Mouse (Mus musculus) heart, embryonic 14.5 days (tissue): ENCODE results near the gene Dnaaf3. TPM values are rescaled to one million over a fixed set of nuclear protein-coding genes. Genes with fewer than 3 reads are reported as not detected.
"Not testable (repeated sequence)": the region's sequence is repeated elsewhere in the genome, so short reads cannot be mapped to it uniquely, and the experiment has no call there.

Experiments
- ATAC-seq: fragments of 200-750 bp; cut with Nextera tagmentation; 2 replicates; pipeline ENCODE4 v1.8.0; 2017; ENCODE audit warnings: low read depth, moderate TSS enrichment; ENCODE audit not compliant: insufficient number of reproducible peaks, insufficient read depth, low FRiP score
- H3K27ac ChIP-seq, 2 experiments: fragments of 200-500 bp in 1 of 2; fragments of 300-500 bp in 1 of 2; sonication (generic) in 1 of 2; replicated peaks in 1 of 2; 2 replicates each; pipeline ENCODE4 v1.5.1; 2012 to 2014; ENCODE audit warnings: low read depth in 2 of 2, low read length in 2 of 2, control low read depth in 1 of 2, mild to moderate bottlenecking in 1 of 2, mixed read lengths in 1 of 2; ENCODE audit not compliant: control insufficient read depth in 1 of 2, insufficient read depth in 1 of 2
- H3K27me3 ChIP-seq: fragments of 300-500 bp; sonication (generic); 2 replicates; pipeline ENCODE4 v1.6.1; 2014; ENCODE audit warnings: mild to moderate bottlenecking, low read length, control low read depth; ENCODE audit not compliant: control insufficient read depth, insufficient read depth
- H3K36me3 ChIP-seq: fragments of 300-500 bp; sonication (generic); 2 replicates; pipeline ENCODE4 v1.6.1; 2014; ENCODE audit warnings: mild to moderate bottlenecking, control low read depth, low read length, mixed read lengths; ENCODE audit not compliant: control insufficient read depth, insufficient read depth
- H3K4me1 ChIP-seq, 2 experiments: fragments of 200-500 bp in 1 of 2; fragments of 300-500 bp in 1 of 2; sonication (generic) in 1 of 2; 2 replicates each; pipeline ENCODE4 v1.6.1; 2012 to 2014; ENCODE audit warnings: low read length in 2 of 2, control low read depth in 1 of 2, mixed read lengths in 1 of 2; ENCODE audit not compliant: control insufficient read depth in 2 of 2, insufficient read depth in 2 of 2
- H3K4me2 ChIP-seq: fragments of 300-500 bp; sonication (generic); 2 replicates; pipeline ENCODE4 v1.6.1; 2014; ENCODE audit warnings: mild to moderate bottlenecking, low read length
- H3K4me3 ChIP-seq, 2 experiments: fragments of 200-500 bp in 1 of 2; fragments of 300-500 bp in 1 of 2; sonication (generic) in 1 of 2; 2 replicates each; pipeline ENCODE4 v1.5.1; 2012 to 2014; ENCODE audit warnings: low read length in 2 of 2, mild to moderate bottlenecking in 2 of 2, control low read depth in 1 of 2, low read depth in 1 of 2, moderate library complexity in 1 of 2; ENCODE audit not compliant: control insufficient read depth in 1 of 2, insufficient read depth in 1 of 2
- H3K9ac ChIP-seq: fragments of 300-500 bp; sonication (generic); 2 replicates; pipeline ENCODE4 v1.6.1; 2014; ENCODE audit warnings: mild to moderate bottlenecking, low read length
- H3K9me3 ChIP-seq: fragments of 300-500 bp; sonication (generic); 2 replicates; pipeline ENCODE4 v1.6.1; 2016; ENCODE audit warnings: low read length, control low read depth; ENCODE audit not compliant: control insufficient read depth
- WGBS: fragments of 180-500 bp; shearing (Covaris S2); extraction: QIAGEN DNeasy Blood & Tissue Kit; methylation state at CpG from one replicate; pipeline ENCODE4 v1.1.7; 2014; 5-methylcytosine and 5-hydroxymethylcytosine counted together
- polyA plus RNA-seq: library from polyadenylated mRNA; unstranded; fragments of >200 nt; fragmentation: Nextera tagmentation; extraction: Ambion mirVana; gene quantifications from 2 replicates; pipeline ENCODE4 v1.2.1, GENCODE M21; 2014

Dnaaf3 gene
- polyA plus RNA-seq = 0.15 and 0.51 TPM in 2 replicates

- ATAC-seq = peak; percentile 86
- Histone ChIP-seq H3K9me3 (no peaks in the 10 kb centered on the region), H3K27ac (no peak within 1 kb of the TSS), H3K36me3 (no peaks in the 10 kb centered on the region), H3K4me2 (peak within 1 kb of the TSS; percentile 70), H3K27me3 (0 out of 2 replicates have a peak, but pooled peaks cover 2% of the 10 kb centered on the region), H3K9ac (peak within 1 kb of the TSS; percentile 28; the same call in 1 of the 2 replicates), H3K4me1 (peaks cover 0 to 5% of the 10 kb centered on the region in 2 experiments; a peak in 1 of 4 replicates), H3K4me3 (peak within 1 kb of the TSS; percentile 34 to 49)
- 4% methylated on average over 28 of the region's 28 CpGs for WGBS
Measured at GRCm38 (mm10) chr7:4532005-4532729, at the start of gene Dnaaf3. Dnaaf3 (minus strand) TSS chr7:4532453.

GRCm38 (mm10) chr7:4581481-4581880, 49.2 kb upstream of the Dnaaf3 start:
- not testable (repeated sequence) for H3K4me1 ChIP-seq, H3K9me3 ChIP-seq, H3K4me2 ChIP-seq, ATAC-seq, H3K36me3 ChIP-seq, H3K27me3 ChIP-seq, H3K4me3 ChIP-seq, H3K9ac ChIP-seq, H3K27ac ChIP-seq
- 70% methylated on average over 3 of the region's 3 CpGs for WGBS

- ATAC-seq, H3K36me3 ChIP-seq, H3K9ac ChIP-seq, H3K4me1 ChIP-seq, H3K9me3 ChIP-seq, H3K27ac ChIP-seq, H3K4me2 ChIP-seq, H3K4me3 ChIP-seq, H3K27me3 ChIP-seq: not testable (repeated sequence)
- 48% methylated on average over 2 of the region's 2 CpGs for WGBS
Measured at GRCm38 (mm10) chr7:4572361-4572760, 40.1 kb upstream of the Dnaaf3 start.

- H3K36me3 ChIP-seq = no peaks in the 10 kb centered on the region
- ATAC-seq = no peak
- no peak overlapping the region for H3K27ac ChIP-seq
- H3K4me1 ChIP-seq = no peaks in the 10 kb centered on the region
- H3K9me3 ChIP-seq = no peaks in the 10 kb centered on the region
- no peaks in the 10 kb centered on the region for H3K27me3 ChIP-seq
- no peak overlapping the region for H3K4me2 ChIP-seq
- no peak overlapping the region for H3K4me3 ChIP-seq
- WGBS = 86% methylated on average over 3 of the region's 3 CpGs
- no peak overlapping the region for H3K9ac ChIP-seq
Measured at GRCm38 (mm10) chr7:4562660-4563059, 30.4 kb upstream of the Dnaaf3 start.

- Histone ChIP-seq H3K4me1 (no peaks in the 10 kb centered on the region), H3K27ac (no peak overlapping the region), H3K9me3 (no peaks in the 10 kb centered on the region), H3K4me3 (no peak overlapping the region), H3K36me3 (no peaks in the 10 kb centered on the region), H3K27me3 (no peaks in the 10 kb centered on the region), H3K4me2 (no peak overlapping the region), H3K9ac (no peak overlapping the region)
- no peak for ATAC-seq
- WGBS = 54% methylated on average over 6 of the region's 6 CpGs
Measured at GRCm38 (mm10) chr7:4557167-4557560, 24.9 kb upstream of the Dnaaf3 start.

- Histone ChIP-seq H3K27me3 (no peaks in the 10 kb centered on the region), H3K4me3 (no peak overlapping the region), H3K27ac (no peak overlapping the region), H3K36me3 (no peaks in the 10 kb centered on the region), H3K9ac (no peak overlapping the region), H3K4me2 (no peak overlapping the region), H3K4me1 (no peaks in the 10 kb centered on the region), H3K9me3 (no peaks in the 10 kb centered on the region)
- ATAC-seq = peak; percentile 59
- 22% methylated on average over 15 of the region's 15 CpGs for WGBS
Measured at GRCm38 (mm10) chr7:4556256-4557166, 24.3 kb upstream of the Dnaaf3 start.

GRCm38 (mm10) chr7:4547221-4547641, 15.0 kb upstream of the Dnaaf3 start, which contains the start of gene Syt5:
Syt5 (minus strand) TSS chr7:4547541.
- ATAC-seq = 0 out of 2 replicates have a peak, but pooled peaks have one; percentile 18
- H3K9ac ChIP-seq = peak within 1 kb of the TSS; percentile 17; the same call in 1 of the 2 replicates
- no peaks in the 10 kb centered on the region for H3K36me3 ChIP-seq
- H3K27me3 ChIP-seq = peaks cover 13% of the 10 kb centered on the region; the same call in 1 of the 2 replicates
- no peaks in the 10 kb centered on the region for H3K9me3 ChIP-seq
- H3K4me2 ChIP-seq = peak within 1 kb of the TSS; percentile 62
- peaks cover 10% of the 10 kb centered on the region in 2 experiments; a peak in 2 of 4 replicates for H3K4me1 ChIP-seq
- WGBS = 6% methylated on average over 33 of the region's 33 CpGs
- peak within 1 kb of the TSS; percentile 14 to 27 for H3K4me3 ChIP-seq
- no peak within 1 kb of the TSS for H3K27ac ChIP-seq
